Mouse (Mus musculus): ENCODE measurements at regions not wholly inside any gene's neighbourhood (a gene's known extent, or its start where the extent isn't known, plus 50 kb on each side); places are given as distances from the start of the nearest gene placed in this dataset.
"Not testable (repeated sequence)": the region's sequence is repeated elsewhere in the genome, so short reads cannot be mapped to it uniquely, and the experiment has no call there.

GRCm38 (mm10) chr15:96031085-96031780 lies 240.6 kb downstream of the Ano6 start:
- DNase-seq = no peak

GRCm38 (mm10) chr15:96035273-96035672 lies 244.6 kb downstream of the Ano6 start:
- no peak for DNase-seq

GRCm38 (mm10) chr15:96045561-96045960 lies 241.8 kb upstream of the Arid2 start:
- DNase-seq = no peak

GRCm38 (mm10) chr15:96046651-96047050 lies 240.7 kb upstream of the Arid2 start:
- no peak for DNase-seq

- DNase-seq = no peak
Observed at GRCm38 (mm10) chr15:96050416-96050815, 236.9 kb upstream of the Arid2 start.

- no peak for DNase-seq
Observed at GRCm38 (mm10) chr15:96052586-96052985, 234.7 kb upstream of the Arid2 start.

GRCm38 (mm10) chr15:96055361-96055760 lies 232.0 kb upstream of the Arid2 start:
- DNase-seq = no peak

GRCm38 (mm10) chr15:96055796-96056473 lies 231.4 kb upstream of the Arid2 start:
- no peak for DNase-seq

- no peak for DNase-seq
Observed at GRCm38 (mm10) chr15:96059623-96060022, 227.7 kb upstream of the Arid2 start.

GRCm38 (mm10) chr15:96064499-96065217 lies 222.7 kb upstream of the Arid2 start:
- no peak for DNase-seq

GRCm38 (mm10) chr15:96075615-96076014 lies 211.7 kb upstream of the Arid2 start:
- DNase-seq = no peak

GRCm38 (mm10) chr15:96077756-96078155 lies 209.6 kb upstream of the Arid2 start:
- DNase-seq = no peak

- DNase-seq = no peak
Observed at GRCm38 (mm10) chr15:96078580-96078979, 208.7 kb upstream of the Arid2 start.

- no peak for DNase-seq
Observed at GRCm38 (mm10) chr15:96089676-96090075, 197.6 kb upstream of the Arid2 start.

GRCm38 (mm10) chr15:96096438-96096837 lies 190.9 kb upstream of the Arid2 start:
- DNase-seq = no peak

GRCm38 (mm10) chr15:96098821-96099220 lies 188.5 kb upstream of the Arid2 start:
- no peak for DNase-seq

GRCm38 (mm10) chr15:96099844-96100640 lies 187.3 kb upstream of the Arid2 start:
- DNase-seq = not testable (repeated sequence)

- no peak for DNase-seq
Observed at GRCm38 (mm10) chr15:96103737-96104136, 183.6 kb upstream of the Arid2 start.

- no peak for DNase-seq
Observed at GRCm38 (mm10) chr15:96107503-96107902, 179.8 kb upstream of the Arid2 start.

- no peak for DNase-seq
Observed at GRCm38 (mm10) chr15:96113091-96113490, 174.2 kb upstream of the Arid2 start.

- DNase-seq = no peak
Observed at GRCm38 (mm10) chr15:96114616-96115015, 172.7 kb upstream of the Arid2 start.

GRCm38 (mm10) chr15:96115196-96115595 lies 172.1 kb upstream of the Arid2 start:
- no peak for DNase-seq

- DNase-seq = no peak
Observed at GRCm38 (mm10) chr15:96119240-96119639, 168.1 kb upstream of the Arid2 start.
